Mouse (Mus musculus) liver, adult (tissue): ENCODE results near the gene Eml2.

Source experiments
- GATA4 ChIP-seq: IDR thresholded peaks from 2 replicates; pipeline ENCODE4 v1.6.1; 2014; ENCODE audit warnings: mild to moderate bottlenecking, low read length; ENCODE audit not compliant: insufficient replicate concordance

Eml2 gene

GRCm38 (mm10) chr7:19255395-19255794 is 79.2 kb downstream of the Eml2 start:
- TF ChIP-seq GATA4 = no peak
